Mouse (Mus musculus): ENCODE results near the gene 1700021F05Rik. TPM values are rescaled to one million over a fixed set of nuclear protein-coding genes. Genes with fewer than 3 reads are reported as not detected.
"Not testable (repeated sequence)": the region's sequence is repeated elsewhere in the genome, so short reads cannot be mapped to it uniquely, and the experiment has no call there.

1700021F05Rik gene
- polyA plus RNA-seq, 1 experiment from 2014 or later: 53.8 TPM

DNA sequence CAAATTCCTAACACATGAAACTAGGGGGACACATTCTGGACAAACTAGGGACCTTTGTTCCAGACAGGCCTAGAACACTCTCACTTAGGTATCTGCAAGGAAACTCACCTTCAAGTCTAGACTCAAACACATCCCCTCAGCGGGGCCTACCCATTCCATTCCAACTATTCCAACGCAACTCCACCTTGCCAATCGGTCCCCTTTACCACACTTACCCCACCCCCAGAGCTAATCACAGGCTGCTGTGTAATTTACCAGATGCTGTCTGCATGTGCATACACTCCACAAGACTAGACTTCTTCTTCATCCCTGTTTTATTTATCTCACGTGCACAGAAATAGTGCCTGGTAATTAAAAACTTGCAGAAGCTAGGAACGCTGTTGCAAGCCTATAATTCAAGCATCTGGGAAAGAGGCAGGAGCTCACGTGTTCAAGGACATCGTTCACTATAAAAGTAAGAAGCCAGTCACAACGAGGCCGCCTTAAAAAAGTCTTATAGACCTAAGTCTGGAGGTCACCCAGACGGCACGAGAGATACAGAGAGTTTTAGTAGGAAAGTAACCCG lies 966 bp downstream of the 1700021F05Rik start:
- H3K27me3 ChIP-seq (ENCODE audit: insufficient read depth, low read length): no peaks in the 10 kb centered on the region
- 0 out of 2 replicates have a peak, but pooled peaks cover 9% of the 10 kb centered on the region for H3K36me3 ChIP-seq (ENCODE audit: insufficient read depth)
- 0 out of 2 replicates have a peak, but pooled peaks cover 8% of the 10 kb centered on the region for H3K4me1 ChIP-seq (ENCODE audit: insufficient read depth)
- 13% methylated on average over 12 of the region's 12 CpGs for WGBS
- no peak for ATAC-seq (ENCODE audit: insufficient read depth)
- H3K9ac ChIP-seq: peak overlapping the region; percentile 87
- no peaks in the 10 kb centered on the region for H3K9me3 ChIP-seq (ENCODE audit: low read depth, low read length)
- peak overlapping the region; percentile 85 for H3K4me3 ChIP-seq (ENCODE audit: low read depth, low read length)
- H3K4me2 ChIP-seq: peak overlapping the region; percentile 79
- no peak for DNase-seq
- no peak for TF ChIP-seq CTCF (IDR thresholded peaks at IDR 0.05; ENCODE audit: low read depth)
- no peak overlapping the region for H3K27ac ChIP-seq (ENCODE audit: low read depth)

DNA sequence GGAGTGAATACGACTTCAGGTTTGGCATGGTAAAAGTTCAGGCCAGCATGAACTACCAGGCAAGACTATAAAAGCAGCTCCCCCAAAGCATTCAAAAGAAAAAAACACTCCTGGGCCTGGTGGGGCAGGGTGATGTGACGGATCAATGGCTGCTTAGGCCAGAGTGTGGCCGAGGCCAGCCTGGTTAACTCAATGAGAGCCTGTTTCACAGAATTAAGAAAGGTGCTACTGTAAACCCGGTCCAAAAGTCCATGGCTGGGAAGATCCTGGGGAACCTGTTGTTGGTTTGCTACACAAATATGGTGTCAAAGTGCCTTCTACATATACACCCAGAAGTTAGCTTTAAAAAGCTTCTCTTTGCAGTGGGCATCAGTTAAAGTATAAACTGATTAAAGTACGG lies 2.0 kb downstream of the 1700021F05Rik start:
- Histone ChIP-seq H3K9me3 (ENCODE audit: low read depth, low read length) (no peaks in the 10 kb centered on the region), H3K4me3 (ENCODE audit: low read depth, low read length) (no peak overlapping the region), H3K36me3 (ENCODE audit: insufficient read depth) (0 out of 2 replicates have a peak, but pooled peaks cover 9% of the 10 kb centered on the region), H3K4me2 (no peak overlapping the region), H3K27ac (ENCODE audit: low read depth) (no peak overlapping the region), H3K27me3 (ENCODE audit: insufficient read depth, low read length) (no peaks in the 10 kb centered on the region), H3K4me1 (ENCODE audit: insufficient read depth) (0 out of 2 replicates have a peak, but pooled peaks cover 8% of the 10 kb centered on the region), H3K9ac (no peak overlapping the region)
- no peak for DNase-seq
- no peak for TF ChIP-seq CTCF (IDR thresholded peaks at IDR 0.05; ENCODE audit: low read depth)
- WGBS: 90% methylated on average over 5 of the region's 5 CpGs
- no peak for ATAC-seq (ENCODE audit: insufficient read depth)

DNA sequence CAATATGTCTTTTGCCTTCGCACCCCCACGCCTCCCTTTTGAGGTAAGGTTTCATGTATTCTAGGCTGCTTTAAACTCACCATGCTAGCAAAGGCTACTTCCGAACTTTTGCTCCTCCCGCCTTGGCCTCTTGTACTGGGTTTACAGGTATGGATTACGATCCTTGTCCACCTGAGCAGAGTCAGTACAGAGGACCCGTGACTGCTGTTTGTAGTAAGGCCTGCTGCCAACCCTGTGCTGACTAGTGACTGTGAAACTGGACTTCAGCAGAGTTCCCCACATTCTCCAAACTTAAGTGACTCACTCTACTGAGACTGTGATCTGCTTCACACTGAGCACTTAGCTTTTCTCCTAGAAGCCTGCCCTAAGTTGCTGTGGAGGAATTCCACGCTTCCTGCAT lies 3.1 kb downstream of the 1700021F05Rik start:
- DNase-seq: no peak
- no peaks in the 10 kb centered on the region for H3K9me3 ChIP-seq (ENCODE audit: low read depth, low read length)
- TF ChIP-seq CTCF (IDR thresholded peaks at IDR 0.05; ENCODE audit: low read depth): no peak
- peaks cover 14% of the 10 kb centered on the region; the same call in 1 of the 2 replicates for H3K36me3 ChIP-seq (ENCODE audit: insufficient read depth)
- 0 out of 2 replicates have a peak, but pooled peaks cover 8% of the 10 kb centered on the region for H3K4me1 ChIP-seq (ENCODE audit: insufficient read depth)
- no peak overlapping the region for H3K9ac ChIP-seq
- H3K4me3 ChIP-seq (ENCODE audit: low read depth, low read length): no peak overlapping the region
- H3K27me3 ChIP-seq (ENCODE audit: insufficient read depth, low read length): no peaks in the 10 kb centered on the region
- no peak overlapping the region for H3K27ac ChIP-seq (ENCODE audit: low read depth)
- no peak overlapping the region for H3K4me2 ChIP-seq
- ATAC-seq (ENCODE audit: insufficient read depth): no peak
- WGBS: 91% methylated on average over 7 of the region's 7 CpGs

DNA sequence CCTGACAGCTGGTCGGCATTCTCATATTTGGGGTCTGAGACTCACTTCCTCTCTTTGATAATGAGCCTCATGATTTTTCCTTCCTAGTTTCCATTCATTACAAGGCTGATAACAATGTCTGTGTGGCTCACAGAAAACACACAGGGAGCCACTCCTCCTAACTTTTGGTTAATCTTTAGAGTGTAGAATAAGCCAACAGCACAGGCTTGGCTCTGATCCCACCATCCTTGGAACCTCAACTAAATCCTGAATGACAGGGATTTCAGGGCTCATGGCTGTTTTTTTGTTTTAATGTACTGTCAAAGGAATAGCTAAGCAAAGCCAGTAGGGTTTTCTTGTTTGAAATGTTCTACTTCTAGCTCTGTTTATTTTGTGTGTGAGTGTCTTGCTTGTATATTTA lies 6.4 kb downstream of the 1700021F05Rik start:
- DNase-seq (no peak), ATAC-seq (ENCODE audit: insufficient read depth) (no peak)
- Histone ChIP-seq H3K4me3 (ENCODE audit: low read depth, low read length) (no peak overlapping the region), H3K4me2 (no peak overlapping the region), H3K9ac (no peak overlapping the region), H3K4me1 (ENCODE audit: insufficient read depth) (0 out of 2 replicates have a peak, but pooled peaks cover under 1% of the 10 kb centered on the region), H3K36me3 (ENCODE audit: insufficient read depth) (peaks cover 43% of the 10 kb centered on the region), H3K9me3 (ENCODE audit: low read depth, low read length) (no peaks in the 10 kb centered on the region), H3K27ac (ENCODE audit: low read depth) (no peak overlapping the region), H3K27me3 (ENCODE audit: insufficient read depth, low read length) (no peaks in the 10 kb centered on the region)
- 60% methylated on average over 1 of the region's 1 CpGs for WGBS
- TF ChIP-seq CTCF (IDR thresholded peaks at IDR 0.05; ENCODE audit: low read depth): no peak

DNA sequence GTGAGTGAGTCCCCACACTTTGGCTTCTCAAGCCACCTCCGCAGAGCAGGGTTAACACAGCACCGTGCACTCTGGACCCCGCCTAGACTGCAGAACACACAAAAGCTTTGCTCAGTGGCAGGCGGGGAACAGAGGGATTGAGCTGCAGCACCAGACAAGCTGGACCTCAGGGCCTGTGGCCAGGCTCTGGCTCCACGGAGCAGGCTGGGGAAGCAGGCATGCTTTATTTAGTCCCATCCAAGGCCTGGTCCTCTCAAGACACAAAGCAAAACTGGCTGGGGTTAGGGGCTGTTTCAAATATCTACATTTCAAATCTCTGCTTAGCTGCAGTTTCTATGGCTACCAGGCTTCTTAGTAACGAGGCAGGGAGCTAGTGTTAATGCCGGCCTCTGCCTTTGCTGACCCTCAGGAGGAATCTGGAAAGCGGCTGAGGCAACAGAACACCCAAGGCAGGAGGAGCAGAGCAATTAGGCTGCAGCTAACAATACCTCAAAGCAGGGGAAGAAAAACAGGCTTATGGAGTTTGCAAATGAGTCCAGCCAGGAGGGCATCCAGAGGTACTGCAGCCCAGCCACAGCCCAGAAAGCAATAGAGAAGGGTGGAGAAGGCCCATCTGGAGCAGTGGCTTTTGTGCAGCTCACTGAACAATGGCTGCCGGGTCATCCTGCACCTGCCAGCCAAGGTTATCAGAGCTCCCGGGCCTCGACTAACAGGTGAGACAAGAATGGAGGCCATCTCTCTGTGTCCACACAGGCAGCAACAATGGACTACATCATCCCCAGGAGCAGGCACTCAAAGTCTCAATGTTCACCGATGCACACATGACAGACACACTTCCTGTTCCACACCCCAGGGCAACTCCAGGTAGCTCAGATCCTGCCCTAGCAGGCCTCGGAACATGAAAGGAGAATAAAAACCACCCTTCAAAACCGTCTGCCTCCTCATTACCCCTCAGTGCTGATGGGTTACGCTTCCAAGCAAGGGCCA lies 13.2 kb downstream of the 1700021F05Rik start:
- H3K9me3 ChIP-seq (ENCODE audit: low read depth, low read length): no peaks in the 10 kb centered on the region
- DNase-seq (no peak), ATAC-seq (ENCODE audit: insufficient read depth) (no peak)
- 52% methylated on average over 15 of the region's 15 CpGs for WGBS
- H3K4me3 ChIP-seq (ENCODE audit: low read depth, low read length): no peak overlapping the region
- H3K36me3 ChIP-seq (ENCODE audit: insufficient read depth): peaks cover 57% of the 10 kb centered on the region
- H3K4me2 ChIP-seq: no peak overlapping the region
- no peak for TF ChIP-seq CTCF (IDR thresholded peaks at IDR 0.05; ENCODE audit: low read depth)
- H3K27ac ChIP-seq (ENCODE audit: low read depth): peak overlapping the region; percentile 2; the same call in 1 of the 2 replicates
- no peaks in the 10 kb centered on the region for H3K27me3 ChIP-seq (ENCODE audit: insufficient read depth, low read length)
- no peak overlapping the region for H3K9ac ChIP-seq
- H3K4me1 ChIP-seq (ENCODE audit: insufficient read depth): no peaks in the 10 kb centered on the region

DNA sequence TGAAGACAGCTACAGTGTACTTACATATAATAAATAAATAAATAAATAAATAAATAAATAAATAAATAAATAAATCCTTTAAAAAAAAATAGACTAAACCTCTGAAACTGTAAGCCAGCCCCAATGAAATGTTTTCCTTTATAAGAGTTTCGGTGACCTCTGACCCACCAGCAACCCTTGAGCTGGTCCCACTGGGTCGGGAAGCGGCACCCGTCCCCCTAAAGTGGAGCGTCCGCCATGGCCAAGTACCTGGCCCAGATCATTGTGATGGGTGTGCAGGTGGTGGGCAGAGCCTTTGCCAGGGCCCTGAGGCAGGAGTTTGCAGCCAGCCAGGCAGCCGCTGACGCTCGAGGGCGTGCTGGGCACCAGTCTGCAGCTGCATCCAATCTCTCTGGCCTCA lies 16.9 kb downstream of the 1700021F05Rik start, which contains the start of gene Gm9803:
Gene Gm9803 (plus strand): TSS at position 154 of the 400 bp plus-strand sequence.
- H3K27me3 ChIP-seq (ENCODE audit: insufficient read depth, low read length); ATAC-seq (ENCODE audit: insufficient read depth); H3K4me1 ChIP-seq (ENCODE audit: insufficient read depth); DNase-seq; H3K27ac ChIP-seq (ENCODE audit: low read depth); H3K9ac ChIP-seq; H3K4me2 ChIP-seq; H3K4me3 ChIP-seq (ENCODE audit: low read depth, low read length); H3K9me3 ChIP-seq (ENCODE audit: low read depth, low read length): not testable (repeated sequence)
- peaks cover 24% of the 10 kb centered on the region for H3K36me3 ChIP-seq (ENCODE audit: insufficient read depth)
- WGBS: 94% methylated on average over 10 of the region's 10 CpGs

DNA sequence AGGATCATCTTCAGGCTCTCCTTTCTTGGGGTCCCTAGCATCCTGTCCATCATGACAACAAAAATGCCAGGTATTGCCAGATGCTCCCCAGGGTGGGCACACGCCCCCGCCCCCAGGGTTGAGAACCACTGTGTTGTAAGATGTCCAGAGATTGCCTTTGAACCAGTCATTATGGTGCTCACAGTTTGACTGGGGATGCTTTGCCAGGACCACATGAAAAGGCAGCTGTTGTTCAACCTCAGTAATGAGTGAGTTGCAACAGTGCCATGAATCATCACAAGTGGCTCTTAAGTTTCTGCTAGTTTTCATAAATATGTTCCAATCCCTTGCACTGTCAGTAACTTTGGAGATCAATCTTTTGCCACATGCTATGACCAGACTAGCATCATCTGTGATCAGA lies 20.8 kb downstream of the 1700021F05Rik start:
- ATAC-seq (ENCODE audit: insufficient read depth): no peak
- Histone ChIP-seq H3K27ac (ENCODE audit: low read depth) (no peak overlapping the region), H3K4me2 (no peak overlapping the region), H3K9ac (no peak overlapping the region), H3K36me3 (ENCODE audit: insufficient read depth) (peaks cover 7% of the 10 kb centered on the region; the same call in 1 of the 2 replicates), H3K4me3 (ENCODE audit: low read depth, low read length) (no peak overlapping the region), H3K9me3 (ENCODE audit: low read depth, low read length) (no peaks in the 10 kb centered on the region), H3K27me3 (ENCODE audit: insufficient read depth, low read length) (no peaks in the 10 kb centered on the region), H3K4me1 (ENCODE audit: insufficient read depth) (no peaks in the 10 kb centered on the region)
- DNase-seq: no peak
- no peak for TF ChIP-seq CTCF (IDR thresholded peaks at IDR 0.05; ENCODE audit: low read depth)
- 92% methylated on average over 2 of the region's 2 CpGs for WGBS
